Mouse (Mus musculus) skeletal muscle tissue, postnatal 0 days (tissue): Measurements from ENCODE around the gene Ovol3. TPM values are rescaled to one million over a fixed set of nuclear protein-coding genes. Genes with fewer than 3 reads are reported as not detected.

Source experiments
- polyA plus RNA-seq: library from polyadenylated mRNA; unstranded; fragments of >200 nt; fragmentation: Nextera tagmentation; extraction: Ambion mirVana; gene quantifications from 2 replicates; pipeline ENCODE4 v1.2.1, GENCODE M21; 2015

Ovol3 gene
- 1.5 and 1.8 TPM in 2 replicates for polyA plus RNA-seq

DNA sequence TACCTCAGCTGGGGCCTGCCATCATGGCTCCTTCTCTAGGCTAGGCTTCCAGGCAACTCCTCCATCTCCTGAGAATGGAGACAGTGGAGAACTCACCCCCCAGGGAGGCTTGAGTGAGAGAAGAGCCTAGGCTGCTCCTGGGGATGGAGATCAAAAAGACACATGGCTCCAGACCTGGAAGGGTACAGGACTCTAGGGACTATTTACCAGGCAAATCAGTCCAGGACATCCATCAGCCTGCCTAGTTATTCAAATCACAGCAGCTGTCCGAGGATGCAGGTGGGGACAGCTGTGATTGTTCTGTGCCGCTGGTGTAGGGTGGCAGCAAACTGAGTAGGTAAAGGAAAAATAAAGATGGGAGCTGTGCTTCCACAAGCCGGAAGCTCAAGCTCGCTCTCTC, at the start of gene Ovol3:
Gene Ovol3, minus strand, starts transcription at position 101 of the 400 bp plus-strand sequence.

DNA sequence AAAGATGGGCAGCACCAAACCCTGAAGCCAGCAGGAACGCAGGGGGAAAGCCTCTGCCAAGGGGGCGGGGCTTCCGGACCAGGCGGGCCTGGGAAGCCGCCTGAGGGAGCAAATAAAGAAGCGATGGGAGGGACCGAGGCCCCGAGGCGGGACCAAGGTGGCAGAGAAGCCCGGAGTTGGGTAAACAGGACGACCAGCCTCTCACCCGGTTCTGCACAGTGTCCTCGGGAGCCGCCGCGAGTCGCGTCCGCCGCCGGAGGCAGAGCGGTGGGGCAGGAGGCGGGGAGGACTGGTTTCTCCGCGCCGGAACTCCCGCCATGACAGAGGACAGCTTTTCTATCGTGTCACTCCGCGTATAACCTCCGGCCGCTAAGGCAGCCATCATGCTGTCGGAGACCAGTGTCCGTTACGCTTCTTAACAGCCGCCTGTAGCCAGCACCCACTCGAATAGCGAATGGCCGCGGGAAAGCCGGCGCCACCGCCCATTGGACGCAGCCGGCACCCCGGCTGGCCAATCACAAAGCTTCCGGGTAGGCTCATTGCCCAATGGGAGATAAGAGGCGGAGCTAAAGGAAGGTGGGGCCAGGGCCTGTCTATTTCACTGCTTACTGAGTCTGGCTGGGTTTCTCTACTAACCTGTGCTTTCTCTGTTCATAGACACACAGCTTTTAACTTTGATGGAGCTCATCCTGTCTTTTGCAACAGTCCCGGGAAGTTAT, 44.6 kb upstream of the Ovol3 start, which contains the start of the genes Thap8 and Wdr62:
Gene Thap8, plus strand, starts transcription at position 144 of the 719 bp plus-strand sequence.
Gene Wdr62, minus strand, starts transcription at position 469 of the 719 bp plus-strand sequence.

DNA sequence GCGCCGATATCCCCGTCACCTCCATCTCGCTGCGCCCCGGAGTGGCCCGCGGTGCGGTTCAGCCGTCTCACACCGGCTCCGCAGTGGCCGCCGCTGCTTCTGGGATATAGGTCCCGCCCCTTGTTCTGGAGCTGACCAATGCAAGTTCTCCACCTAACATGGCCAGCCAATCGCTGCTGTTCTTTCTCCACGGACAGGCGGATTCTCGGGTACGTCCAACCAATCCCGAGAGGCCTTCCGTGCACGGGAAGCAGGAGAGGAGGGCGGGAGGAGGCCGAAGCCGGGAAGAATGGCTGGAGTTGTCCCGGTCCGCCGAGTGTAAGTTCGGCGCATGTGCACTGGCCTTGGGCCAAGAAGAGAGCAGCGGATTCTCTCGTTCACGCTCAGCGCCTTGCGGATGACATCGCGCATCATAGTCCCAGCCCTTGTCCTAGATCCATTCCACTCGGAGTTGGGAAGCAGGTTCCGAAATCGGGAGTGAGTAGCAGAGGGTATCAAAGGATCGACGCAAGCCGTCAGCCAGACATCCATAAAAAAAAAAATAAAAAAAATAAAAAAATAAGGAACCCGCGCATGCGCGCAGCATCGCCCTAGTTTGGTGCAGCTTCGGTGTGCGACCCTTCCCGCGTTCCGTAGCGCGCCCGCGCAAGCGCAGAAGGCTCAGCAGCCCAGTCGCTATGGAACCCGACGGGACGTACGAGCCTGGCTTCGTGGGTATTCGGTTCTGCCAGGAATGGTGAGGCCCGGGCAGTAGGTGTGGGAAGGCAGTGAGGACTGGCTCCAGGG, 3.7 kb downstream of the Ovol3 start, which contains the start of the genes Polr2i and Tbcb:
Gene Polr2i, plus strand, starts transcription at position 280 of the 786 bp plus-strand sequence.
Gene Tbcb, minus strand, starts transcription at position 604 of the 786 bp plus-strand sequence.

DNA sequence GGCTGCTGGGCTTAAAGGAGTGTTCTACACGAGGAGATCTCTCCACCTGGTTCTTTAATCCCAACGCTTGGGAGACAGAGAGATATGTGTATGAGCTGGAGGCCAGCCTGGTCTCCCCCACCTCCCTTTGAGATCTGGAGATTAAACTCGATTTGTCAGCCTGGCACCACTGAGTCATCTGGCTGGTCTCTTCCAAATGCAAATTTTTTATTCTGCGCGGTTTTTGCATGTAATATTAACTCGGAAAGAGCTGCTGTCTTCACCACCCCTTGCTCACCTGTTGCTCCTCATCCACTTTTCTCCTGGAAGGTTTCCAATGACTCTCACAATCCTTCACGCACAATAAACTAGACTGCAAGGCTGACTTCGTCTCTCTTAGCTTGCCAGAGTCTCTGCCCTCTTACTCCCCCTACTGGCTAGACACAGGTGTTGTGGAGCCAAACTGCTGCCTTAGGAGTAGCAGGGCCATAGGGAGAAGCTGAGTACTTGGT, 37.0 kb downstream of the Ovol3 start, which contains the start of gene Capns1:
Gene Capns1, minus strand, starts transcription at position 331 of the 491 bp plus-strand sequence.

DNA sequence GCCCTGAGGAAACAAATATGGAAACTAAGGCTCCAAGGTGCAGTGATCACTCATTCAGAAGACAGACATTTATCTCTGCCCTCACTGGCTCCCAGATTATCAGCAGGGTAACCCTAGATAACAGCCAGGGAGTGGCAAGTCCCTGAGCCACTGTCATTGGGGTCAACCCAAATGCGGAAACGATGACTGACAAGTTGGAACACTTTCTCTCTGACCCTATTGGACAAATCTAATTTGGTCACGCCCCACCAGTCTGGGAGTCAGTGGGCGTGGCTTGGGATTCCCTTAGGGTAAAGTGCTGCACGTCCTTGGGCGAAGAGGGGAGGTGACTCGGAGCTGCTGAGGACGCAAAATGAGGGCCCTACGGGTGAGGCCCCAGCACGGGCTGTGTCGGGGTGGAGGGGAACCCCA, 51.6 kb downstream of the Ovol3 start, which contains the start of gene Cox7a1:
Gene Cox7a1, plus strand, starts transcription at position 266 of the 411 bp plus-strand sequence.

Other genes starting within 250 kb of the Ovol3 start
- 1.8 and 2.2 TPM in 2 replicates for gene Zfp14, start 184.3 kb downstream of the Ovol3 start, polyA plus RNA-seq
- 4.1 and 5.1 TPM in 2 replicates for gene Zfp82, start 162.8 kb downstream of the Ovol3 start, polyA plus RNA-seq
- gene Gm26920, start 145.3 kb downstream of the Ovol3 start, polyA plus RNA-seq, result 0.23 TPM in 1 of 2 replicates, not detected in the other
- gene Zfp566, start 145.2 kb downstream of the Ovol3 start, polyA plus RNA-seq, result 5.4 TPM in 2 replicates
- gene Zfp260, start 140.9 kb downstream of the Ovol3 start, polyA plus RNA-seq, result 51.2 and 53.2 TPM in 2 replicates
- 3.3 and 3.8 TPM in 2 replicates for gene Zfp382, start 113.8 kb downstream of the Ovol3 start, polyA plus RNA-seq
- 5.1 and 6.2 TPM in 2 replicates for gene Zfp146, start 66.0 kb downstream of the Ovol3 start, polyA plus RNA-seq
- 300 and 438 TPM in 2 replicates for gene Cox7a1, start 51.6 kb downstream of the Ovol3 start, polyA plus RNA-seq
- 81.5 and 93.6 TPM in 2 replicates for gene Capns1, start 36.9 kb downstream of the Ovol3 start, polyA plus RNA-seq
- gene Polr2i, start 3.8 kb downstream of the Ovol3 start, polyA plus RNA-seq, result 125 and 135 TPM in 2 replicates
- 84.9 and 101 TPM in 2 replicates for gene Tbcb, start 3.5 kb downstream of the Ovol3 start, polyA plus RNA-seq
- gene Thap8, start 44.4 kb upstream of the Ovol3 start, polyA plus RNA-seq, result 0.44 and 0.58 TPM in 2 replicates
- gene Wdr62, start 44.7 kb upstream of the Ovol3 start, polyA plus RNA-seq, result 2.5 and 3.6 TPM in 2 replicates
- gene Clip3, start 56.0 kb upstream of the Ovol3 start, polyA plus RNA-seq, result 10.4 and 11.7 TPM in 2 replicates
- gene Alkbh6, start 73.0 kb upstream of the Ovol3 start, polyA plus RNA-seq, result 47.9 and 48.6 TPM in 2 replicates
- gene Syne4, start 79.1 kb upstream of the Ovol3 start, polyA plus RNA-seq, result 4.4 and 5.0 TPM in 2 replicates
- 1.6 TPM in 1 of 2 replicates, not detected in the other for gene E130208F15Rik, start 86.0 kb upstream of the Ovol3 start, polyA plus RNA-seq
- gene Sdhaf1, start 88.2 kb upstream of the Ovol3 start, polyA plus RNA-seq, result 19.2 and 19.3 TPM in 2 replicates
- 1.1 TPM in 2 replicates for gene Lrfn3, start 127.0 kb upstream of the Ovol3 start, polyA plus RNA-seq
- gene Tyrobp, start 178.0 kb upstream of the Ovol3 start, polyA plus RNA-seq, result 68.8 and 91.3 TPM in 2 replicates
- gene Hcst, start 184.1 kb upstream of the Ovol3 start, polyA plus RNA-seq, result 2.9 and 3.6 TPM in 2 replicates
- 0.27 and 0.44 TPM in 2 replicates for gene Nfkbid, start 186.0 kb upstream of the Ovol3 start, polyA plus RNA-seq
- gene Aplp1, start 209.8 kb upstream of the Ovol3 start, polyA plus RNA-seq, result 2.2 and 2.6 TPM in 2 replicates
- 0.09 and 0.23 TPM in 2 replicates for gene Kirrel2, start 222.0 kb upstream of the Ovol3 start, polyA plus RNA-seq
- 0.10 TPM in 1 of 2 replicates, not detected in the other for gene Nphs1, start 222.6 kb upstream of the Ovol3 start, polyA plus RNA-seq